Mouse (Mus musculus): ENCODE results near the gene Efcab6. TPM values are rescaled to one million over a fixed set of nuclear protein-coding genes. Genes with fewer than 3 reads are reported as not detected.

Efcab6 gene
- polyA plus RNA-seq, 1 experiment from 2014 or later: not detected

GRCm38 (mm10) chr15:83934816-83935215 is 130.4 kb downstream of the Efcab6 start:
- no peak overlapping the region for H3K4me2 ChIP-seq

DNA sequence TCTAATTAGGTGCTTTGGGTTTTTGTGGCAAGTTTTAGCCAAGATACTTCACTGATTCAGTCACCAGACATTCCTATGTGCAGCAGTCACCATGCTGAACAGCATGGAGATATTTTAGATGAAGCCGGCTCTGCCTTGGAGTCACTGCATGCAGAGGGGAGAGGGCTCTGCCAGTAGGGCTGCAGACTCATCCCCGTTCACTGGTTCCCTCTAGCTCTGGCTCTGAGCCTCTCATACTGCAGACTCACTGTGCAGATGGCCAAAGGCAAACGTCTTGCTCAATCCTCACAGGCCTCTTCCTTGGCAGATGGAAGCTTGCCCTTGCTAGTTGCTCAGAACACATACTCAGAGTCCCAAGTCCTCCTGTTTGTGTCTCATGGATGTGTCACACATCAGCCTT is 139.8 kb downstream of the Efcab6 start:
- H3K4me3 ChIP-seq: no peak overlapping the region
- no peaks in the 10 kb centered on the region for H3K36me3 ChIP-seq
- 65% methylated on average over 3 of the region's 3 CpGs for WGBS
- ATAC-seq (ENCODE audit: extremely low read depth, insufficient number of reproducible peaks, low FRiP score, low TSS enrichment): no peak
- no peak overlapping the region for H3K27ac ChIP-seq (replicated peaks)
- H3K4me1 ChIP-seq: no peaks in the 10 kb centered on the region
- no peak overlapping the region for H3K4me2 ChIP-seq
- H3K27me3 ChIP-seq (replicated peaks): no peaks in the 10 kb centered on the region
- H3K9ac ChIP-seq: no peak overlapping the region
- H3K9me3 ChIP-seq: no peaks in the 10 kb centered on the region

More at GRCm38 (mm10) chr15:83934816-83935215, 130.4 kb downstream of the Efcab6 start:
- Histone ChIP-seq H3K4me1 (no peaks in the 10 kb centered on the region), H3K9ac (no peak overlapping the region), H3K4me3 (no peak overlapping the region), H3K36me3 (no peaks in the 10 kb centered on the region), H3K9me3 (no peaks in the 10 kb centered on the region), H3K27ac (replicated peaks) (no peak overlapping the region), H3K27me3 (replicated peaks) (0 out of 2 replicates have a peak, but pooled peaks cover 4% of the 10 kb centered on the region)
- no peak for ATAC-seq (ENCODE audit: extremely low read depth, insufficient number of reproducible peaks, low FRiP score, low TSS enrichment)
- WGBS: 64% methylated on average over 2 of the region's 2 CpGs

DNA sequence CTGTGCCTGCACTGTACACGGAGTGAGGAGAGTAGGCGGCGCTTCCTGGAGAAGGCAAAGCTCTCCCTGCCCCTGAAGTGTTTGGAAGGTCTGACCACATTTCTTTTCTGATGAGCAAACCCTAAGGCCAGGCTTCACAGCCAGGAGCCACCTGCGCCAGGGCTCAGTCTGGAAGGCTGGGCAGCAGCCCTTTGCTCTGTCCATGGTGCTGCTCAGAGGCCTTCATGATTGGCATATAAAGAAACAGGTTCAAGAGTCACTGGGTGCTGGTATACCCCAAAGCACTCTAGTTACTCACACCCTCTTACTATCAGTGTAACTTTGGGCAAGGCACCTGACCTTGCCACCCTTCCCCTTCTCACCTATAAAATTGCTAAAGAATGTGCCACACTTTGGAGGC is 140.5 kb downstream of the Efcab6 start:
- Histone ChIP-seq H3K9ac (no peak overlapping the region), H3K9me3 (no peaks in the 10 kb centered on the region), H3K4me3 (no peak overlapping the region), H3K4me1 (no peaks in the 10 kb centered on the region), H3K27me3 (replicated peaks) (no peaks in the 10 kb centered on the region), H3K27ac (replicated peaks) (no peak overlapping the region), H3K4me2 (no peak overlapping the region), H3K36me3 (no peaks in the 10 kb centered on the region)
- no peak for ATAC-seq (ENCODE audit: extremely low read depth, insufficient number of reproducible peaks, low FRiP score, low TSS enrichment)
- WGBS: 29% methylated on average over 4 of the region's 4 CpGs

DNA sequence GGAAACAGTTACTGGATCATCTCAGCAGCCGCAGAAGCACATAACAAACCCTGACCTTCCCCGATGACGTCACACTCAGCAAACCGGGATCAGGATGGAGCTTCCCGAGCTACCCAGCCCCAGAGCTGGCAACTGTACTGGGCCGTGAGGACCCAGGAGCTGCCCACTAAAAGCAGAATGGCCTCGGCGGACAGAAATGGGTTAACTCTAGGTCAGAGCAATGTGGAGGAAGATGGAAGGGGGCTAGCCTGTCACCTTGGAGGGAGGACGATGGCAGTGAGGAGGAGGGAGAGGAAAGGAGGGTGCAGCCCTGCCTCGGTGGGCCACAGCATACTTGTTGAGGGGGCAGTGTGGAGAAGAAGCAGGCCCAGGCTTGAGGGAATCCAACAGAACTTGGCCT is 149.8 kb downstream of the Efcab6 start:
- 71% methylated on average over 10 of the region's 10 CpGs for WGBS
- H3K36me3 ChIP-seq: no peaks in the 10 kb centered on the region

DNA sequence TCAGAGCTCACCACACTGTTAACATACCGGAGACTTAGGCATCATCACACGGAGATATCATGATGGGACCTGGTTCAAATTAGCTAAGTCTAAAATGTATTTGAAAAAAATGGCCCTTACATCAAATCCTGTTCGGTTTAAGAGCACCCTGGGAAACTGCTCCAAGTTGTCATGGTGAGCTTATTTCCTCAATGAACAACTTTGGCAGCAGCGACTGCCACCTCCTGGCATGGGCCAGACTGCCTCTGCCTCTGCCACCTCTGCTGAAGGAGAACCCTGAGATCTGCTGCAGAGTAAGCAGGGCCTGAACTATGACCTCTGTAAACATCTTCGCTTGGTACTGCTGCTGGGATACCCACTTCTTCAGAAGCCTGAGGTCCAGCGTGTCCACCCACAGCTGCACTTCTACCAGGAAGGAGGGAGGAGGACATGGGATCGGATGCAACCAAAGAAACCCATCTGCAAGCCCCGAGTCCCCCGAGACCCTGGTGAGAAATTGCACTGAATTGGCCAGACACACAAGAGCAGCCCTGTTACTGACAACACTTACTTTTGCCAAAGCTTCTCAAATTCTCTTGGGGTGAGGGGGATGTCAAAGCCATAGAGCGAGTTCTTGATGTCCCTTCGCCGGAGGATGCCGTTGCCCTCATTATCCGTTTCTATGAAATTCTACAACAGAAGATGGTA is 152.0 kb downstream of the Efcab6 start:
- H3K4me3 ChIP-seq: no peak overlapping the region
- no peak overlapping the region for H3K27ac ChIP-seq (replicated peaks)
- H3K9ac ChIP-seq: no peak overlapping the region
- ATAC-seq (ENCODE audit: extremely low read depth, insufficient number of reproducible peaks, low FRiP score, low TSS enrichment): no peak
- WGBS: 72% methylated on average over 14 of the region's 14 CpGs
- no peaks in the 10 kb centered on the region for H3K36me3 ChIP-seq
- 0 out of 2 replicates have a peak, but pooled peaks cover 6% of the 10 kb centered on the region for H3K27me3 ChIP-seq (replicated peaks)
- H3K4me2 ChIP-seq: no peak overlapping the region
- H3K4me1 ChIP-seq: no peaks in the 10 kb centered on the region
- no peaks in the 10 kb centered on the region for H3K9me3 ChIP-seq

More for the DNA sequence above, 149.8 kb downstream of the Efcab6 start:
- Histone ChIP-seq H3K4me2 (no peak overlapping the region), H3K9ac (no peak overlapping the region), H3K27ac (replicated peaks) (no peak overlapping the region), H3K4me1 (no peaks in the 10 kb centered on the region), H3K27me3 (replicated peaks) (no peaks in the 10 kb centered on the region), H3K9me3 (no peaks in the 10 kb centered on the region), H3K4me3 (no peak overlapping the region)
- ATAC-seq (ENCODE audit: extremely low read depth, insufficient number of reproducible peaks, low FRiP score, low TSS enrichment): no peak

DNA sequence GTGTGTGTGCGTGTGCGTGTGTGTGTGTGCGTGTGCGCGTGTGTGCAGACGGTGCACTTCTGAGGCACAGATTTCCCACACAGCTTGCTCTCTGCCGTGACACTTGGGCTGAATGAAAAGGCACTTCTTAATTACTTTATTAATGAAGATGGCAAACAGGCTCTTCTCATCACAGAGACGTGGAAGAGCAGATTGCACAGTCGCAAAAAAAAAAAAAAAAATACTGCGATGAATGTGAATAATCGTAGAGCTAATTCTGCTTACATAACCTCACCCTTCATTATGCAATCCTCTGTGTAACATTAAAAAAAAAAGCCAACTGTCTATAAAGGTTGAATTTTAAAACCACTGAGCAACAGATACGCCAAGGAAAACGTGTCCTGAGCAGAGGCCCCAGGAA is 158.7 kb downstream of the Efcab6 start:
- H3K27me3 ChIP-seq (replicated peaks): peaks cover 45% of the 10 kb centered on the region
- H3K36me3 ChIP-seq: no peaks in the 10 kb centered on the region
- 84% methylated on average over 13 of the region's 13 CpGs for WGBS
- H3K9me3 ChIP-seq: no peaks in the 10 kb centered on the region
- no peaks in the 10 kb centered on the region for H3K4me1 ChIP-seq
- H3K4me3 ChIP-seq: no peak overlapping the region
- ATAC-seq (ENCODE audit: extremely low read depth, insufficient number of reproducible peaks, low FRiP score, low TSS enrichment): no peak
- no peak overlapping the region for H3K9ac ChIP-seq
- H3K27ac ChIP-seq (replicated peaks): no peak overlapping the region
- H3K4me2 ChIP-seq: no peak overlapping the region

GRCm38 (mm10) chr15:83897286-83897685 is 167.9 kb downstream of the Efcab6 start:
- no peaks in the 10 kb centered on the region for H3K36me3 ChIP-seq
- no peak overlapping the region for H3K4me3 ChIP-seq
- H3K4me1 ChIP-seq: no peaks in the 10 kb centered on the region
- no peak overlapping the region for H3K9ac ChIP-seq
- H3K27ac ChIP-seq (replicated peaks): no peak overlapping the region
- H3K9me3 ChIP-seq: no peaks in the 10 kb centered on the region
- no peak overlapping the region for H3K4me2 ChIP-seq
- 58% methylated on average over 9 of the region's 9 CpGs for WGBS
- H3K27me3 ChIP-seq (replicated peaks): peaks cover 32% of the 10 kb centered on the region
- ATAC-seq (ENCODE audit: extremely low read depth, insufficient number of reproducible peaks, low FRiP score, low TSS enrichment): no peak

- no peak overlapping the region for H3K9ac ChIP-seq
- no peak overlapping the region for H3K4me3 ChIP-seq
- WGBS: 35% methylated on average over 9 of the region's 9 CpGs
- H3K9me3 ChIP-seq: no peaks in the 10 kb centered on the region
- H3K4me2 ChIP-seq: no peak overlapping the region
- H3K27me3 ChIP-seq (replicated peaks): peaks cover 22% of the 10 kb centered on the region
- no peak for ATAC-seq (ENCODE audit: extremely low read depth, insufficient number of reproducible peaks, low FRiP score, low TSS enrichment)
- no peaks in the 10 kb centered on the region for H3K36me3 ChIP-seq
- no peaks in the 10 kb centered on the region for H3K4me1 ChIP-seq
- no peak overlapping the region for H3K27ac ChIP-seq (replicated peaks)
These were observed 169.2 kb downstream of the Efcab6 start for GRCm38 (mm10) chr15:83896011-83896410.

DNA sequence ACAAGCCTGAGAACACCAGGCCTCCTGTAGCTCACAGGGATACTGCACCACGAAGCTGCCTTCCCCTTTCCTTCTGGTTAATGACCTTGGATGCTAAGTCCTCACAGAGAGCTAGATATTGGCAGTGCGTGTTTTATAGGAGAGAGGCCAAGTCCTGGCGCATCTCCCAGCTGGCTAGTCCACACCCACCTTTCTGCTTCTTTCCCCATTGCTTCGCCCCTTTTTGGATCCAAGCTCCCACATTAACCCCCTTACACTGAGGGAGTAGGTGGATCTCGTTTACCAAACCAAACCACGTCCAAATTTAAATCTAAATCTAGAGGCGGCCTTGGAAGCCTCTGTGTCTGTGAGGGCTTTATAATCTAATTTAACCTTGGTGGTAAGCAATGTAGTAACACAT is 170.9 kb downstream of the Efcab6 start:
- Histone ChIP-seq H3K27me3 (replicated peaks) (peaks cover 22% of the 10 kb centered on the region), H3K4me3 (no peak overlapping the region), H3K4me1 (no peaks in the 10 kb centered on the region), H3K9me3 (no peaks in the 10 kb centered on the region), H3K4me2 (no peak overlapping the region), H3K9ac (no peak overlapping the region), H3K36me3 (no peaks in the 10 kb centered on the region), H3K27ac (replicated peaks) (no peak overlapping the region)
- WGBS: 81% methylated on average over 7 of the region's 7 CpGs
- ATAC-seq (ENCODE audit: extremely low read depth, insufficient number of reproducible peaks, low FRiP score, low TSS enrichment): no peak

DNA sequence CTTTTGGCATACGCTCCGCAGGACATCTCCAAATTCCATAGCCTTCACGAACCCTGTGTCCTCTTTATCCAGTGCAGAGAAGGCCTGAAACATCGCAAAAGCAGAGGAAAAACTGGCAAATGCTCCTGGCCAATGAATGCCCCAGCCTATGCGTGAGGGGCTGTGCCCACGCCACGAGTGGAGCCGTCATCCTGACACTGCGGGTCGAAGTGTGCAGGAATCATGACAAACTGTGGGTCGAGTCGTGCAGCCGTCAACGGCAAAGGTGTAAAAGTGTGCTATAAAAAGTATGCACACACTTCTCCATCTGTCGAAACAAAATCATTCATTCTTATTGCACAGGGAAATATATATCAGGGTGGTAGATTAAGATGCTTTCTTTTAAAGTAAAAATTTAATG is 172.3 kb downstream of the Efcab6 start:
- peaks cover 22% of the 10 kb centered on the region for H3K27me3 ChIP-seq (replicated peaks)
- H3K27ac ChIP-seq (replicated peaks): no peak overlapping the region
- WGBS: 81% methylated on average over 15 of the region's 15 CpGs

GRCm38 (mm10) chr15:83884291-83884690 is 180.9 kb downstream of the Efcab6 start:
- H3K4me1 ChIP-seq: no peaks in the 10 kb centered on the region
- 76% methylated on average over 9 of the region's 9 CpGs for WGBS
- ATAC-seq (ENCODE audit: extremely low read depth, insufficient number of reproducible peaks, low FRiP score, low TSS enrichment): no peak

More for the DNA sequence above, 172.3 kb downstream of the Efcab6 start:
- Histone ChIP-seq H3K9me3 (no peaks in the 10 kb centered on the region), H3K4me2 (no peak overlapping the region), H3K9ac (no peak overlapping the region), H3K4me3 (no peak overlapping the region), H3K4me1 (no peaks in the 10 kb centered on the region), H3K36me3 (no peaks in the 10 kb centered on the region)
- no peak for ATAC-seq (ENCODE audit: extremely low read depth, insufficient number of reproducible peaks, low FRiP score, low TSS enrichment)

DNA sequence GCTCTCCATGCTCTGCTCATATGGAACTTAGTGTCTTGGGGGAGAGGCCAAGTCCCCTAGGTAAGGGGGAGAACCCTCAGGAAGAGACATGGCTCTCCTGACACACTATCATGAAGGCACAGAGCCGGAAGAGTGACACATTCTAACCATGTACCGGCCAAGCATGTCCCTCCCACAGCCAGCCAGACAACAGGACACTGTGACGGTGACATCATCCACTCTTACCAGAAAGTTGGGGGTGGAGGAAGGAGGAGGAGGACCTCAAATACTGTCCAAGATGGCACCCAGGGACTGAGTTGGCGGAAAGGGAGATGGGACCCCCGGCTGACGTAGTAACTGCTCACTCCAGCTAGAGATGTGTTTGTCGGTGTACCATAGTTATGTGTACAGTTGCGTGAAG is 181.4 kb downstream of the Efcab6 start:
- WGBS: 81% methylated on average over 8 of the region's 8 CpGs
- Histone ChIP-seq H3K36me3 (no peaks in the 10 kb centered on the region), H3K9ac (no peak overlapping the region), H3K27me3 (replicated peaks) (peaks cover 9% of the 10 kb centered on the region; the same call in 1 of the 2 replicates), H3K27ac (replicated peaks) (no peak overlapping the region), H3K4me1 (no peaks in the 10 kb centered on the region), H3K4me3 (no peak overlapping the region), H3K9me3 (no peaks in the 10 kb centered on the region), H3K4me2 (no peak overlapping the region)
- no peak for ATAC-seq (ENCODE audit: extremely low read depth, insufficient number of reproducible peaks, low FRiP score, low TSS enrichment)

More at GRCm38 (mm10) chr15:83884291-83884690, 180.9 kb downstream of the Efcab6 start:
- no peaks in the 10 kb centered on the region for H3K36me3 ChIP-seq
- no peak overlapping the region for H3K9ac ChIP-seq
- H3K4me3 ChIP-seq: no peak overlapping the region
- peaks cover 9% of the 10 kb centered on the region; the same call in 1 of the 2 replicates for H3K27me3 ChIP-seq (replicated peaks)
- no peaks in the 10 kb centered on the region for H3K9me3 ChIP-seq
- no peak overlapping the region for H3K4me2 ChIP-seq
- no peak overlapping the region for H3K27ac ChIP-seq (replicated peaks)
